Mouse (Mus musculus): ENCODE results near the gene Ebf3. TPM values are rescaled to one million over a fixed set of nuclear protein-coding genes. Genes with fewer than 3 reads are reported as not detected.

Ebf3 gene
- 1.5 TPM in 2 replicates for polyA plus RNA-seq (2015; fragmentation: Nextera tagmentation; extraction: Ambion mirVana)

GRCm38 (mm10) chr7:137313904-137314691 lies at the start of gene Ebf3:
Gene Ebf3, minus strand, starts transcription at chr7:137314445.
- H3K4me3 ChIP-seq (replicated peaks), result peak within 1 kb of the TSS; percentile 54
- 0 out of 2 replicates have a peak within 1 kb of the TSS, but pooled peaks have one; percentile 46 for H3K27ac ChIP-seq
- H3K4me2 ChIP-seq, result peak within 1 kb of the TSS; percentile 95
- H3K36me3 ChIP-seq, result no peaks in the 10 kb centered on the region
- under 1% methylated on average over 95 of the region's 127 CpGs for WGBS
- no peaks in the 10 kb centered on the region for H3K9me3 ChIP-seq
- H3K9ac ChIP-seq, result peak within 1 kb of the TSS; percentile 33
- H3K27me3 ChIP-seq (replicated peaks), result peaks cover 88% of the 10 kb centered on the region
- H3K4me1 ChIP-seq, result peaks cover 45% of the 10 kb centered on the region
- peak; percentile 79 for ATAC-seq (ENCODE audit: insufficient read depth, low FRiP score, low read depth)

DNA sequence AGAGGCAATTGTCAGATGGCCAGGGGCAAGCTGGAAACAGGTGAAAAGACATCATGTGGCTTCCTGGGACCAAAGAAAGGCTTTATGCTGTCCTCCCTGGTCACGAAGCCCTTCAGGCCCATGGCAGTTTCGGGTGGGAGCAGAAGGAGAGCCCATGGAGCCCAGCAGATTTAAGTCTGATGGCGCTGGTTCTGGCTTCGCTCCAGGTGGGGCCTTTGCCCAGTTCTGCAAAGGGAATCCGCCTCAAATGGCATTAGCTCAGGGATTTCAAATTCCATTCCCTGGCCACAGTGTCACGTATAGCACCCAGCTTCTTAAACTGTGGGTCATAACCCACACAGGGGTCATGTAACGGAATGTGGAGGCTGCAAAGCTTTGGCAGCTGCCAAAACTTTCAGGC lies 32.6 kb upstream of the Ebf3 start:
- no peak for ATAC-seq (ENCODE audit: insufficient read depth, low FRiP score, low read depth)
- no peaks in the 10 kb centered on the region for H3K9me3 ChIP-seq
- no peaks in the 10 kb centered on the region for H3K36me3 ChIP-seq
- WGBS, result 77% methylated on average over 7 of the region's 7 CpGs
- no peak overlapping the region for H3K4me3 ChIP-seq (replicated peaks)
- no peaks in the 10 kb centered on the region for H3K4me1 ChIP-seq
- no peaks in the 10 kb centered on the region for H3K27me3 ChIP-seq (replicated peaks)
- no peak overlapping the region for H3K27ac ChIP-seq
- no peak overlapping the region for H3K9ac ChIP-seq
- no peak overlapping the region for H3K4me2 ChIP-seq

DNA sequence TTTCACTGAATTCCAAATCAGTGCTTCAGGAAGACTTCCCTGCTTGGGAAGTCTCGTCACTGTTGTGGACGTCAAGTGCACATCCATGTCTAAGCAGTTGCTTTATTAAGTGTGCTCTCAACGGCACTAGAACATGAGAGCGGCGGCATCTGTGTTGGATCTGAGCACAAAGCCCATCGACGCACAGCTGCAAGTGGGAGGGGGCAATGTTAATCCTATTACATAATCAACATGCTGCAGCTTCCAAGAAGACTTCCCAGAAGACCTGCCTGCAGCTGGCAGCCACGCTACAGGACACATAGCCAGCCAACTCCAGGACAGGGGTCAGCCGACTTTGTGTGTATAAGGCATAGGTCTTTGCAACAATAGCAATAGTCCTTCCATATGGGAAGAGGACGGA lies 31.8 kb upstream of the Ebf3 start:
- Histone ChIP-seq H3K4me2 (no peak overlapping the region), H3K4me3 (replicated peaks) (no peak overlapping the region), H3K27me3 (replicated peaks) (no peaks in the 10 kb centered on the region), H3K36me3 (no peaks in the 10 kb centered on the region), H3K9ac (no peak overlapping the region), H3K4me1 (no peaks in the 10 kb centered on the region), H3K27ac (no peak overlapping the region), H3K9me3 (no peaks in the 10 kb centered on the region)
- no peak for ATAC-seq (ENCODE audit: insufficient read depth, low FRiP score, low read depth)
- 54% methylated on average over 10 of the region's 10 CpGs for WGBS

DNA sequence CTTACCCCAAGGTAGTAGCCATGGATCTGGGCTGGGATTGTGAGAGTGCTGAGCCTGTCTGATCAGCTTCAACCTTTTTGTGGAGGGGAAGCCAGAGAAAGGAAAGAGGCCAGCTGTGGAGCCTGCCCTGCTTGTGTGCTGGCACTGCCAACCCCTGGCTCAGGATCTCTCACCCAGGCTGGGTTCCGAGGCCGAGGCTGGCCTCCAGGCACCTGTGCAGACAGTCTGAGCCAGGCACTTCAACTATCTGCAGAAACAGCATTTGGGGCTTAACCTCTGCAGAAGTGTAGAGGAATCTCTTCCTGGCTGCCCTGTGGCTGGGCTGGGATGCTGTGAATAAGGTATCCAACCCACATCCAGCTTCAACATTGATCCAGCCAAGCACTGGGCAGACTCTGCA lies 19.7 kb upstream of the Ebf3 start:
- Histone ChIP-seq H3K4me2 (no peak overlapping the region), H3K9ac (no peak overlapping the region), H3K36me3 (no peaks in the 10 kb centered on the region), H3K4me3 (replicated peaks) (no peak overlapping the region), H3K27me3 (replicated peaks) (peaks cover 6% of the 10 kb centered on the region; the same call in 1 of the 2 replicates), H3K27ac (no peak overlapping the region), H3K9me3 (no peaks in the 10 kb centered on the region), H3K4me1 (no peaks in the 10 kb centered on the region)
- ATAC-seq (ENCODE audit: insufficient read depth, low FRiP score, low read depth), result no peak
- 78% methylated on average over 2 of the region's 2 CpGs for WGBS

DNA sequence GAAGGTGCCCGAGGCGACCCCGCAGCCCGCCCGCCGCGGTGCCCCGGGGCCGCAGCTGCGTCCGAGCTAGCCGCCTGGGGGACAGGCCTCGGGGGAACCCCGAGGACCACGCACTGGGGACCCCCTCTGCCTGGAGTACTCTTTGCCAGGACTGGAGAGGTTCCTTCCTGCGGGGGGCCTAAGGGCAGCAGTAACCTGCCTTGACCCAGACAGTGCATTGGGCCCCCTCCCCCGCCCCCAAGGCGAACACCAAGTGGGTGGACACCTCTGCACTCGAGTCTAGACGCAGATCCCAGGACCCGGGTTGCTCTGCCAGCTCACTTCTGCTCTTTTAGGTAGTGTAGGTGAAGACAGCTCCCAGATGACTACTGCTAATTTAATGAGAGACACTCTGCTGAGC lies 8.7 kb upstream of the Ebf3 start:
- no peak overlapping the region for H3K9ac ChIP-seq
- no peak overlapping the region for H3K27ac ChIP-seq
- 2% methylated on average over 21 of the region's 21 CpGs for WGBS
- no peak for ATAC-seq (ENCODE audit: insufficient read depth, low FRiP score, low read depth)
- H3K9me3 ChIP-seq, result no peaks in the 10 kb centered on the region
- H3K4me3 ChIP-seq (replicated peaks), result peak overlapping the region; percentile 42
- peaks cover 88% of the 10 kb centered on the region for H3K27me3 ChIP-seq (replicated peaks)
- peak overlapping the region; percentile 70 for H3K4me2 ChIP-seq
- peaks cover 26% of the 10 kb centered on the region for H3K4me1 ChIP-seq
- no peaks in the 10 kb centered on the region for H3K36me3 ChIP-seq

DNA sequence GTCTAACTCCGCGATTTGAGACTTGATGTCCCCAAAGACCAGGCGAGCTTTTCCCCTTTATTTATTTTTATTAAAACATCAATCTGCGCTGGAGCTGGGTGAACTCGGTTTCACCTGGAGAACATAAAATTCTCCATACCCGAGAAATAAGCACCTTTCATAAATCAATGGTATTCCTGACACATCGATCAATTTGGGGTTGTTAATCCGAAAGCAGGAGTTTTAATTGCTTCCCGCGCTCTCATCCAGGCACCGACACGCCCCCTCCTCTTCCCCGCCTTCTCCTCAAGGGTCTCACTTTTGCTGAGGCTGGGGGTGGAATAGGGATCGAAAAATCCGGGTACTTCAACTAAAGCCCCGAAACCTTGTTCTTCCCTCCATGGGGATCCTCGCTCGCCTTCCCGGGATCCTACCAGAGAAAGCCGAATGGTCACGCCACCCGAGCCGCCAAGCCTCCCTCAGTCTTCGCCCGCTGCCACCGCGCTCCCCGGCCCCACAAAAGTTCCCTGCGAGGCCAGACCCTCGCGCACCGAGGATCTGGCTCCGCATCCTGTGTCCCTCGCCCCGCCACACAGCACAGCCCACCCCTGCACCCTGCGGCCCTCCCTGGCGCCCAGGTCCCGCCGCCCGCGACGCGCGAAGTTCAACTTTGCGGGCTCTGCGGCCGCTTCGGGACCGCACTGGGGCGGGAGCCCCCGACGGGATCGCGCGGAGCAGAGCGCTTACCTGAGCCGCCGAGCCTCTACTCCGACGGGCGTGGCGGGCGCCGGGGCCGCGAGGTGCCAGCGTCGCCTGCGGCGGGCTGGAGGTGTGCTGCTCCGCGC lies 7.9 kb upstream of the Ebf3 start:
- ATAC-seq (ENCODE audit: insufficient read depth, low FRiP score, low read depth), result no peak
- peak overlapping the region; percentile 42 for H3K4me3 ChIP-seq (replicated peaks)
- H3K27ac ChIP-seq, result no peak overlapping the region
- WGBS, result under 1% methylated on average over 68 of the region's 72 CpGs
- H3K4me1 ChIP-seq, result peaks cover 28% of the 10 kb centered on the region
- H3K36me3 ChIP-seq, result no peaks in the 10 kb centered on the region
- H3K9ac ChIP-seq, result 0 out of 2 replicates have a peak overlapping the region, but pooled peaks have one; percentile 4
- H3K4me2 ChIP-seq, result peak overlapping the region; percentile 70
- peaks cover 91% of the 10 kb centered on the region for H3K27me3 ChIP-seq (replicated peaks)
- no peaks in the 10 kb centered on the region for H3K9me3 ChIP-seq

- under 1% methylated on average over 52 of the region's 52 CpGs for WGBS
- ATAC-seq (ENCODE audit: insufficient read depth, low FRiP score, low read depth), result peak; percentile 51; the same call in 1 of the 2 replicates
- H3K9me3 ChIP-seq, result no peaks in the 10 kb centered on the region
These were observed 7.0 kb upstream of the Ebf3 start for GRCm38 (mm10) chr7:137321141-137321813.

DNA sequence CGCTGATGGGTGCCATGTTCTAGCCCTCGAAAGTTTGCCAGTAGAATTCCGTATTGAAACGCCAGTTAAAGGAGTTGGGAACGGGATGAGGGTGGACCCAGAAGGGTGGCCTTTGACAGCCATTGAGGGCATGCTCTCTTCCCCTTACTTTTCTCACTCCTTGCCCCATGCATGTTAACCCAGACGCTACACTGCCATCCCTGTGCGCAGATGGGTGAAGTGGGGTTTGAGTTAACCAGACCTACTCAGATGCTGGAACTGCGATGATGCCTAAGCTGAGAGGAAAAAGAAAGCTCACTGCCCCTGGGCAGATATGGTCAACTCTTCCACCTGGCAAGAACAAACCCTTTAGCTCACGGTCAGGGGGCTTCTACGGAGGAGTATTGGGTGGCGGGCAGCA lies 6.1 kb upstream of the Ebf3 start:
- no peaks in the 10 kb centered on the region for H3K9me3 ChIP-seq
- H3K27me3 ChIP-seq (replicated peaks), result peaks cover 94% of the 10 kb centered on the region
- H3K9ac ChIP-seq, result no peak overlapping the region
- peaks cover 36% of the 10 kb centered on the region for H3K4me1 ChIP-seq
- H3K4me3 ChIP-seq (replicated peaks), result no peak overlapping the region
- WGBS, result 8% methylated on average over 11 of the region's 11 CpGs
- H3K4me2 ChIP-seq, result no peak overlapping the region
- ATAC-seq (ENCODE audit: insufficient read depth, low FRiP score, low read depth), result no peak
- no peaks in the 10 kb centered on the region for H3K36me3 ChIP-seq
- H3K27ac ChIP-seq, result no peak overlapping the region

More at GRCm38 (mm10) chr7:137321141-137321813, 7.0 kb upstream of the Ebf3 start:
- Histone ChIP-seq H3K4me2 (peak overlapping the region; percentile 70), H3K27ac (no peak overlapping the region), H3K4me3 (replicated peaks) (peak overlapping the region; percentile 42; the same call in 1 of the 2 replicates), H3K27me3 (replicated peaks) (peaks cover 91% of the 10 kb centered on the region), H3K4me1 (peaks cover 33% of the 10 kb centered on the region), H3K9ac (no peak overlapping the region), H3K36me3 (no peaks in the 10 kb centered on the region)

DNA sequence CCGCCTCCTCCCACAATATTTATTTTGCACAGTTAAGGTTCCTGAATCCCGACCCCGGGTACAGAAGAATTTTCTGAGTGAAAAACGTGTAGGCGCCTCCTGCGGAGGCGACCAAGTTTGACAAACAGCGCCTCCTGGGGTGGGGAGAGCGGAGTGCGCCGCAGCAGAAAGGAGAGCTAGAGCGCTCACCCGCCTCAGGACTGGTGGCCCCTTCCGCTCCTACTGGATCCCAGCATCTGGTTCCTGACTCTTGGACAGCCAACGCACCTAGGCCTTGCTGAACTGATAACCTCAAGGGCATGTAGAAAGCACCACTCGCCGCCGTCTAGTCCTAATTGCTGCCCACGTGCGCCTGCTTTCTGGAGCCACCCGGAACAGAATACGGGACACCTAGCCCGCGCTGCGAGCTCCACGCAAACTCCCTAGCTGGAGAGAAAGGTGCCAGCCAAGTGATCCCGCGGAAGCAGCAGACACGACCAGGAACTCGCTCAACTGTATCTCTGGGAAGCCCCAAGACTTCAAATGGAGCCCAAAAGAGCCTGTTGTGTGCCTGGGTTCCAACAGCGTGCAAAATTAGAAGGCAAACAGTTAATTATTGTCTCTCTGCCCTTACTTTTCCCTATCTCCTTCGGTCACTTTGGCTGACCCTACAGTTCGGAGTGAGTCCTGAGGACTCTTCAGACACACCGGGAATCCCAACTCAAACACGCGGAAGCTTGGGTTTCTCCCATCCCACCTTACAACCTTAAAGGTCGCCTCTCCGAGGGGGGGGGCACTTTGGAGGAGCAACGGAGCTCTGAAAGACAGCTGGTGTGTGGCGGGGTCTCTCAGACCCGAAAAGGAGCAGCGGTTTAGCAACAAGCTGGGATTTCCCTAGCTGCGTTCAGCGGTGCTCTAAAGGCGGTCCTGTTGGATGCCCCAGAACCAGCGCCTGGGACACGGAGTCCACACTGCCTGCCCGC lies 5.0 kb upstream of the Ebf3 start:
- H3K27ac ChIP-seq, result no peak overlapping the region
- peaks cover 44% of the 10 kb centered on the region for H3K4me1 ChIP-seq
- H3K36me3 ChIP-seq, result no peaks in the 10 kb centered on the region
- H3K27me3 ChIP-seq (replicated peaks), result peaks cover 93% of the 10 kb centered on the region
- H3K4me2 ChIP-seq, result no peak overlapping the region
- no peaks in the 10 kb centered on the region for H3K9me3 ChIP-seq
- ATAC-seq (ENCODE audit: insufficient read depth, low FRiP score, low read depth), result no peak
- H3K9ac ChIP-seq, result no peak overlapping the region
- 2% methylated on average over 48 of the region's 48 CpGs for WGBS
- H3K4me3 ChIP-seq (replicated peaks), result peak overlapping the region; percentile 13; the same call in 1 of the 2 replicates

GRCm38 (mm10) chr7:137318383-137318775 lies 4.1 kb upstream of the Ebf3 start:
- H3K27me3 ChIP-seq (replicated peaks), result peaks cover 94% of the 10 kb centered on the region

More at GRCm38 (mm10) chr7:137318383-137318775, 4.1 kb upstream of the Ebf3 start:
- WGBS, result 10% methylated on average over 9 of the region's 9 CpGs
- Histone ChIP-seq H3K9ac (no peak overlapping the region), H3K9me3 (no peaks in the 10 kb centered on the region), H3K4me2 (no peak overlapping the region), H3K36me3 (no peaks in the 10 kb centered on the region), H3K27ac (no peak overlapping the region), H3K4me1 (peaks cover 52% of the 10 kb centered on the region), H3K4me3 (replicated peaks) (no peak overlapping the region)
- no peak for ATAC-seq (ENCODE audit: insufficient read depth, low FRiP score, low read depth)

Data from stomach, embryonic 15.5 days (tissue).